Mouse (Mus musculus) megakaryocyte, embryonic 14.5 days (primary cell): ENCODE results near the gene Mrpl45.

Experiments used
- FLI1 ChIP-seq: IDR thresholded peaks from 2 replicates; pipeline ENCODE4 v1.6.1; 2012; ENCODE audit warnings: low read length, inconsistent platforms, mixed read lengths
- GATA1 ChIP-seq: IDR thresholded peaks from 3 replicates; pipeline ENCODE4 v1.6.1; 2012; ENCODE audit warnings: mixed read lengths, low read length, inconsistent platforms, borderline replicate concordance

- no peak for TF ChIP-seq GATA1
- TF ChIP-seq FLI1 = no peak
Observed at GRCm38 (mm10) chr11:97309911-97310571, 5.5 kb upstream of the Mrpl45 start.
